Mouse (Mus musculus): ENCODE data around the gene Meiob.

Gene Meiob

GRCm38 (mm10) chr17:24803952-24804951 lies at the start of gene Meiob:
Gene Meiob, plus strand, starts transcription at chr17:24804289.
- peak; percentile 5 to 22 for DNase-seq (ENCODE audit: low spot score in 2 of 2)

GRCm38 (mm10) chr17:24757394-24757793 lies 46.7 kb upstream of the Meiob start:
- no peak for DNase-seq (ENCODE audit: low spot score in 2 of 2)

GRCm38 (mm10) chr17:24761121-24761520 lies 43.0 kb upstream of the Meiob start:
- no peak for DNase-seq (ENCODE audit: low spot score in 2 of 2)

GRCm38 (mm10) chr17:24765016-24765905 lies 38.8 kb upstream of the Meiob start:
- DNase-seq (ENCODE audit: low spot score in 2 of 2), result no peak

GRCm38 (mm10) chr17:24766266-24766875 lies 37.7 kb upstream of the Meiob start:
- DNase-seq (ENCODE audit: low spot score in 2 of 2), result no peak

GRCm38 (mm10) chr17:24769146-24769545 lies 34.9 kb upstream of the Meiob start:
- no peak for DNase-seq (ENCODE audit: low spot score in 2 of 2)

GRCm38 (mm10) chr17:24773241-24773640 lies 30.8 kb upstream of the Meiob start:
- DNase-seq (ENCODE audit: low spot score in 2 of 2), result no peak

GRCm38 (mm10) chr17:24775173-24775572 lies 28.9 kb upstream of the Meiob start:
- DNase-seq (ENCODE audit: low spot score in 2 of 2), result no peak

GRCm38 (mm10) chr17:24777073-24777472 lies 27.0 kb upstream of the Meiob start:
- DNase-seq (ENCODE audit: low spot score in 2 of 2), result no peak

GRCm38 (mm10) chr17:24780821-24781220 lies 23.3 kb upstream of the Meiob start:
- no peak for DNase-seq (ENCODE audit: low spot score in 2 of 2)

GRCm38 (mm10) chr17:24792190-24792589 lies 11.9 kb upstream of the Meiob start:
- DNase-seq (ENCODE audit: low spot score in 2 of 2), result no peak

GRCm38 (mm10) chr17:24794791-24795190 lies 9.3 kb upstream of the Meiob start:
- no peak for DNase-seq (ENCODE audit: low spot score in 2 of 2)

- DNase-seq (ENCODE audit: low spot score in 2 of 2), result no peak
Observed at GRCm38 (mm10) chr17:24796969-24797368, 7.1 kb upstream of the Meiob start.

GRCm38 (mm10) chr17:24798229-24798628 lies 5.9 kb upstream of the Meiob start:
- no peak for DNase-seq (ENCODE audit: low spot score in 2 of 2)

GRCm38 (mm10) chr17:24799476-24799875 lies 4.6 kb upstream of the Meiob start:
- DNase-seq (ENCODE audit: low spot score in 2 of 2), result no peak

- DNase-seq (ENCODE audit: low spot score in 2 of 2), result no peak
Observed at GRCm38 (mm10) chr17:24800524-24800923, 3.6 kb upstream of the Meiob start.

GRCm38 (mm10) chr17:24811211-24811610 lies 7.1 kb downstream of the Meiob start:
- no peak for DNase-seq (ENCODE audit: low spot score in 2 of 2)

- no peak for DNase-seq (ENCODE audit: low spot score in 2 of 2)
Observed at GRCm38 (mm10) chr17:24812215-24812614, 8.1 kb downstream of the Meiob start.

- no peak for DNase-seq (ENCODE audit: low spot score in 2 of 2)
Observed at GRCm38 (mm10) chr17:24815256-24815655, 11.2 kb downstream of the Meiob start.

- no peak for DNase-seq (ENCODE audit: low spot score in 2 of 2)
Observed at GRCm38 (mm10) chr17:24817503-24817902, 13.4 kb downstream of the Meiob start.

GRCm38 (mm10) chr17:24818172-24818571 lies 14.1 kb downstream of the Meiob start:
- DNase-seq (ENCODE audit: low spot score in 2 of 2), result no peak

GRCm38 (mm10) chr17:24819469-24819868 lies 15.4 kb downstream of the Meiob start:
- no peak for DNase-seq (ENCODE audit: low spot score in 2 of 2)
